Mouse (Mus musculus): ENCODE results near the gene Olfr71.

Gene Olfr71

GRCm38 (mm10) chr4:43656339-43657109, 53.5 kb downstream of the Olfr71 start, which contains the start of gene Hint2:
Gene Hint2 (minus strand): TSS chr4:43656466.
- DNase-seq (ENCODE audit: low read depth), result peak; percentile 99

GRCm38 (mm10) chr4:43655656-43656338, 54.3 kb downstream of the Olfr71 start:
- no peak for DNase-seq (ENCODE audit: low read depth)
